Mouse (Mus musculus) MN1 (cell line): ENCODE measurements around the gene Acbd3.

ENCODE experiments used
- DNase-seq: peaks from one replicate; pipeline ENCODE4 v3.0.0-alpha.2; 2016; ENCODE audit warnings: low spot score

The Acbd3 gene

DNA sequence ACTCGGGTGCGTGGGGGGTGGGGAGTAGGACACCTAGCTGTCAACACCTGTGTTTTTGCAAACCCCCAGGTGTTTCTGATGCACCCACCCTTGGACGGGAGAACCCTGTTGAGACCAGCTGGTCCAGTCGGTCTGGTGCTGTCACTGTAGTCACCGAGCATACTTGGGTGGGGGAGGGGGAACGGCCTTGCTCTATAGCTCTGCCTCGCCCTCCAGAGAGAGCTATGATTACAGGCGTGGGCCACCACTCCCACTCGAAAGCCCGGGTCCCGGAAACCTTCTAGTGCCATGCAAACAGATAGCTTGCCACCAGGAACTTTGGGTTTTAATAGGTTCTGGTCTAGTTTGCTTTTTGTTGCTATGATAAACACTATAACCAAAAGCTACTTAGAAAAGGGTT lies 36.3 kb downstream of the Acbd3 start:
- no peak for DNase-seq

DNA sequence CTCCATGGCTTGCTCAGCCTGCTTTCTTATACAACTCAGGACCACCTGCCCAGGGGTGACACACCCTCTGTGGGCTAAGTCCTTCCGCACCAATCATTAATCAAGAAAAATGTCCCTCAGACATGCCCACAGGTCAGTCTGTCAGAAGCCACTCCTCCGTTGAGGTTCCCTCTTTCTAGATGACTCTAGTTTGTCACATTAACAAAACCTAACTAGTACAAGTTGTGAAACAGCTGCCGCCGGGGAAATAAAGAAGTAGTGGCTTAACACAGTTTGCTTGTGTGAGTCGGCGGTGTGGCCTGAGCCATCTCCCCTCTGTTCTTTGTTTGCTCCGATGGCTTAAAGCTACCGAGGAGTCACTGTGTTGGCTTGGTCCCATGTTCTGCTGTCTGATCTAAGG lies 36.8 kb downstream of the Acbd3 start:
- DNase-seq = no peak

DNA sequence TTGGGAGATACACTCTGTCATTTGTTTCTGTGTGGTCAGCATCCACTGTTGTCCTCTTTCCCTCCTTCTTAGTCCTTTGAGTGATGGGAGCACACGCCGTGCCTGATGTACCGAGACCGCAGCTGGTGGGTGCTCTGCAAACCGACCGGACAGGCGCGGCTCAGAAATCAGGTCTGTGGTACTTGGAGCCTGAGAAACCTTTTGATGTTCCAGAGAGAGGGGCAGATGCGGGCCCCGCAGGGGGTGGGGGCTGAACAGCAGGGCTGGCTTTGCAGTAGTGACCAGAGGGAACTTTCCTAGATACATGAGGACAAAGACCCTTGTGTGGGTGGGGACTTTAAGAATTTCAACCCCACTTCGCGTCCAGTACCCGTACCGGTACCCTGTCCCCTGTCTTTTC lies 37.5 kb downstream of the Acbd3 start:
- no peak for DNase-seq

DNA sequence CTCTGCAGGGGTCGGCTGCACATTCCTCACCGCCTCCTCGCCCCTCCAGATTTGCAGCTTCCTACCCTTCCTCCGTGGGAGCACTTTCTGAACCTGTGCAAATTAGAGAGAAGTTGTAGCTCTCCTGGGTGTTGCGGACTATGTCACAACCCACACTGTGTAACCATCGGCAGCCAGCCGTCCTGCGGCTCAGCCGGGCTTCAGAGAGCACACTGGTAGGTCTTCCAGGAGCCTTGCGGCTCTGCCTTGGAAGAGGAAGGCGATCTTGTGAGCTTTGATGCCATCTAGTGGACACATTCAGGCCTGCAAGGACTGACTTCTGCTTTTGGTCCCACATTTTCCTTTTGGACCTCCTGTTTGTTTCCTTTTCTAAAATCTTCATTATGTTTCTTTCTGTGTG lies 38.0 kb downstream of the Acbd3 start:
- peak; percentile 87 for DNase-seq

DNA sequence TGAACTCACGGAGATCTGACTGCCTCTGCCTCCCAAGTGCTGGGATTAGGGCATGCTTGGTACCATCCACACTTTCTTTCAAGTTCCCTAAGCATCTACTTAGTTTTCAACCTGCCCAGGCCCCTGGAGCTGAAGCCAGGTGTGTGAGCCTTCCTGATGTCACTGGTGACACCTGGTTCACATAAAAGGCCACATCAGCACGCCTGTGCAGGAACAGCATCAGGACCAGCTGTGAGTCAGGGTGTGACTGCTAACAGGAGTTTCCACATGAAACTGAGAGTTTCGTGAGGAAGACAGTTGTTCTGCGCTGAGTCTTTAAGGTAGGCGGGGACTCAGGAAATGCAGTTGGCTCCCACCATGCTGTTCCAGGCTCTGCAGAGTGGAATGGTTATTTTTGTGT lies 39.5 kb downstream of the Acbd3 start:
- no peak for DNase-seq

DNA sequence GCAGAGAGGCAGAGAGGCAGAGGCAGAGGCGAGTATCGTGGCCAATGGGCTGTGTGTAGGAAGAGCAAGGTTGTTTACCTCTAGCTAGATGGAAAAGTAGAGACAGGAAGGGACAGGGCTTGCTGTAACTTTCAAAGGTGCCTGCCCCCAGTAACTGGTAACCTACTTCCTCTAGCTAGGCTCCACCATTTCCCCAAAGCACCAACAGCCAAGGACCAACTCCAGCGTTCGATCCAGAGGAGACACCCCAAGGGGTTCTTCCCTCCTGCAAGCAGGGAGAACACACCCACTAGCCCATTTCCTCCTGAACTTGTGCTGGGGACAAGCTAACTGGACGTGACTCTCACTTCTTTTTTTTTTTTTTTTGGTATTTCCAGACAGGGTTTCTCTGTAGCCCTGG lies 40.7 kb downstream of the Acbd3 start:
- DNase-seq = no peak

DNA sequence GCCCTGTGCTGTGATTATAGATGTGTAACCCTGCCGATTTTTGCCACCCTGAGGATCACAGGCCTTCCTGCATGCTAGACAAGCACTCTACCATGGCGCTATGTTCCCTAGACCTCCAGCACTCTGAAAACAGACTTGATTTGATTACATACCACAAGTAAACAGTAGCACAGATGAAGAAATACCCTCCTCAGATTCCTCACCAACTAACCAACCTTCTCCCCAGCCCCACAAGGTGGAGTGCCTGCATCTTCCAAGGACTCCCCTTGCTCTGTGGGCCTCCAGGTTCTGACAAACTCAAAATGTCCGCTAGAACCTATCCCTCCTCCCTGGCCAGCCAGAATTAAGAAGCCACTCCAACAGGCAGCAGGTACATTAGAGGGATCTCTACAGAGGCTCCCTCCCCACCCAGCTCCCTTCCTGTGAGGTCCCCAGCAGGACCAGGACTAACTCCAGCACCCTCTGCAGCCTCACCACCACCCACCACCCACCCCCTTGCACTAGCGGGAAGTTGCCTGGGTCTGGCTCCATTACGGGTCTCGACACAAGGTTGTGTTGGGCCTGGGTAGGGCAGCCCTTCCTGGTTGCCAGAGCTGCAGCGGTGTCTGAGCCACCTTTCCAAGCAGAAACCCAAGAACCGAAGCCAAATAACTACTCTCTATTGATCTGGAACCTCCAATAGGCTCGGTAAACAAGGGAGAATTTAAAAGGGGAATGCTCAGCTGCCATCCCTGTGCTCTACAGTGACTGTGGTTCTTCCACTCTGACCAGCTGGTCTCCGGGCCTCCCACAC lies 41.9 kb downstream of the Acbd3 start:
- peak; percentile 58 for DNase-seq

DNA sequence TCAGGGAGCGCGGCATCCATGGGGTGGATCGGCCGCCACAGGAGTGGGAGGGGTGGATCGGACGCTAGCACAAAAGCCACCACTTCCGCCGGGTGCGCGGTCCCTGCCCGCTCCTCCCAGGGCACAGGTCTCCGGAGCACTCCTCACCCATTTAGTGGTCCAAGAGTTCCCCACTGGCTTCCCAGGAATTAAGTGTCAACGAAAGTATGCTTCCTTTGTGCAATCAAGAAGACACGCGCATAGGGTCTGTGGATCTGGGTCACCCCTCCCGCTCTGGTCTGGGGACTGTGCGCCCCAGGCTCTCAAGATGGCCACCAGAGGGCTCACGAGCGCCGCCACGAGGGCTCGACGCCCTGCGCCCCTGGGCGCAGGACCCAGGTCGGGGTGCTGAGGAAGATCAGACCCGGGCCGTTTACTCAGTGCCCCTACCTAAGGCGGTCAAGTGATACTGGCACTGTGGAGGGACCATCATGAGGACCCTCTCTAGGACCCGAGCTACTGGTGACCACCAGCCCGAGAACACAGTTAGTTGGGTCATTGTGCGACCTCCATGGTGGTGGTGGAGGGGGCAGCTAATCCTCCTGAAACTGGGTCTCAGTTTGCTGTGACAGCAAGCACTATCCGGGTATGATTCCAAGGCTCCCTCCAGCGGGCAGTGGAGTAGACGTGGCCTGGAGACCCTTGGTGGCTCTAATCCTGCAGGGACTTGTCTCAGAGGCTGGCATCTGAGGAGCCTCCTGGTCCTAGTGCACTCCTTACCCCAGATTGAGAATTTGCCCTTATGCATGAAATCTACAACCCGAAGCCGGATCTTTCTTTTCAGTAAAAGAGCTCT lies 42.7 kb downstream of the Acbd3 start:
- DNase-seq = peak; percentile 92

DNA sequence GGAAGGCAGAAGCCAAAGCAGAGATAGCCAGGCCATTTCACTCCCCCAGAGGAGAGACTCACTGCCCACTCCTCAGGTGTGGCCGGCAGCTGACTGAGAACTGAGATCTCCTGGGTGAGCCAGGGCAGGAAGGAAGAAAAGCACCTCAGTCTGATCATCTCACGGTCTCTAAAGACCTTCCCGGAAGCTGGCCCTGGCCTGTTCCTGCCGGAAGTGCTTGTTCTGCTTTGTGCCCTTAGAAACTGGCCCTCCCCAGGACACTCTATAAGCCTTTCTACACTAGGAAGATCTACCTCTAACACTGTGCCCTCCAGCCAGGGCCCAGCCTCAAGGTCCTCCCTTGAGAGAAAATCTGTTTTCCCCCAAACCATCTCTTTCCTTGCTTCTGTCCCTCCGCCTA lies 45.5 kb downstream of the Acbd3 start:
- DNase-seq = no peak

DNA sequence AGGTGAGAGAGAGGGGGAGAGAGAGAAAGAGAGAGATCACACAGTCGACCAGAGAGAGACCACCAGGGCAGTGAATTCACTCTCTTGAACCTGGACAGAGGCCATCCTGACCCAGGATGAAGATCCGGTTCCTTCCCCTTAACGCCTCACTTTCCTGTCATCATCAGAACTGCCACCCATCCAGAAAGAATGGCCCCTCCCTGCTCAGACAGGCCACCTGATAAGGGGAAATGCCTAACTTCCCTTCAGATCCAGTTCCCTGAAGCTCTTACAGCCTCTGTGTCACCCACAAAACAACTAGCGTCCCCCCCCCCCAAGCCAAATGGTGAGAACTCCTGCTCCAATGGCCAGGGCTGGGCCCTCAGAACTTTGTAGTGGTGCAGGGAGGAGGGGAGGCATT lies 45.9 kb downstream of the Acbd3 start:
- no peak for DNase-seq

DNA sequence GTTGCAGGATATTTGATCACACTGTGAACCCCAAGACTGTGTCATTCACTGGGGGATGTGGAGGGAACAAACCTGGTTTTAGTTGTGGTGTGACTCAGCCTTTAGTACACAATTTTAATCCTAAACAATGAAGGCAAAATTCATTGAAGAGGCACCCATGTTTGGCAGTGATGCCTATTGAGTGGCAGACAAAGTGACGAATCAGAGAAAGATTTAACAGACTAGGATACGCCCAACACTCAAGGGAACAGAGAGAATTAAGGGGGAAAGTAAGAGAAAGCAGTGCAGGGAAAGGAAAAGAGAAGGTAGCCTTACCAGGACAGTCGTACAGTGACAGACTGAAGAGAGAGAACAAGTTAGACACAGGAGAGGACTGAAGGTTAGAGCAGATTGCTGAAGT lies 46.4 kb downstream of the Acbd3 start:
- no peak for DNase-seq

DNA sequence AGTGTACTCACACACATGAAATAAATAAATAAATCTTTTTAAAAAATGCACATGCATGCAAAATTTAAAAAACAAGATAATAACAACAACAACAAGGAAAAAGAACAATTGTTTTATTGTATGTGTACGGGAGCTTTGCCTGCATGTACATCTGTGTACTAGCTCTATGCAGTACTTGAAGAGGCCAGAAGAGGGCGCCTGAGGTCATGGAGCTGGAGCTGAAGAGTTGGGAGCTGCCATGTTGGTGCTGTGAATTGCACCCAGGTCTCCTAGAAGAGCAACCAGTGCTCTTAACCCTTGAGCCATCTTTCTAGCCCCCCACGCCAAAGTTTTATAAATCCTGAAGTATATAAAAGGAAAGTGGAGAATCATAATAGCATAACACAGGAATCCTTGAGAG lies 48.8 kb downstream of the Acbd3 start:
- peak; percentile 40 for DNase-seq

DNA sequence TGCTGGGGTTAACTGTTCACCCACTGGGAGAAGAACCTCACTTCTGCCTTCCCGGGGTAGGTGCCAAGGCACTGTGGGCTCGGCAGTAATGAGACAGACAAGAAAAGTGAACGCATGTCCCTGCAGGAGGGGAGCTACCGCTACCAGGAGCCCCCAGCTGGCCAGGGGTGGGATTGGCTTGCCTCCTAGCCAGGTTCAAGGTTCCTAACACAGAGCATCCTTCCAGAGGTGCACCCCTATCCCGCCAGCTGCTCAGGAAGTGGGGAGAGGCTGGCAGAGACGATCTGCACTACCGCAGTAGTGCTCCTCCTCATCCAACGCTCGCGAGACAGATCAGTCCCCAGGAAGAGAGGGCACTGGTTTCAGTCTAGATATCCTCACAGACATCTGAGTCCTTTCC lies 49.5 kb downstream of the Acbd3 start:
- DNase-seq = no peak

DNA sequence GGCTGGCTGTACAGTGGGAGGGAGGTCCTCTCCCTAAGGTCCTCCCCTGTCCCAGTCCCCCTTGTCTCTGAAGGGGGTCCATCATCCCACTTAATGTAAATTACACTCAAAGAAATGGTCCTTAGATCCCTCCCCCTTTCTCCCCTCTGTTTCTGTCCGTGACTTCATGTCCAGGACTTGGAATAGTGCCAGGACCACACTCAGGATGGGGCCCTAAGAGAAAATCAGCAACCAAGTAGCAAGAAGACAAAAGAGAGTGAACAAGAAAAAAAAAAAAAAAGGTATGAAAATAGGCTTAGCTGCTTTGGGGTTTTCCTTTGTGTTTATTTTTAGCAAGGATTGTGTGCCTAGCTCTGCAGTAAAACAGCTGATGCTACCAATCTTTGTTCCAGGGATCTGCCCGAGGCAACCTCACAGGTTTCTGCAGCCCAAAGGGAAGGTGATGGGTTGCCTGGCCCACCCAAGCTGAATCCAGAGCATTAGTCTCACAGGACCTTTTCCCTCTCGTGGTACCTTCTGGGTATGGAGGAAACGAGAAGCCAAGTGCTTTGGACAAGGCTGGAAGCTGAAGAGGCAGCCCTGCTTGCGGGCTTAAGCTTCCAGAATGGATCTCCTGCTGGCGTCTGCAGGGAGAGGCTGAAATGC lies 50.1 kb downstream of the Acbd3 start:
- peak; percentile 34 for DNase-seq

DNA sequence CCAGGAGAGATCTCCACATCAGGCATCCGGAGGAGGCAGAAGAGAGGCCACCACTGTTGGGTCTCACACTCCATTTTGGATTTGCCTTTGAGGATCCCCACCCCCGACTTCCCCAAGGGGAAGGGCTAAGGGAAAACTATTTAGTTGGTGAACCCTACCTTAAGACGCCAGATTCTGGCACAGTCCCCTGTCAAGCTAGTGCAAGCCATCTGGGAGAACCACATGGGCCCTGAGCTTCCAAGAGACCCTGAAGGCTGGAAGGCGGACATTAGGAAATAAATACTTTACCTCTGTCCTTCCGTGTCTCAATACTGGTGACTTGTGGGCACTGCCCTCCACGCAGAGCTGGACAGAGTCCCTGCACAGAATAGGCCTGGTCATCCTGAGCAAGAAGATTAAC lies 50.7 kb downstream of the Acbd3 start:
- DNase-seq = peak; percentile 24

DNA sequence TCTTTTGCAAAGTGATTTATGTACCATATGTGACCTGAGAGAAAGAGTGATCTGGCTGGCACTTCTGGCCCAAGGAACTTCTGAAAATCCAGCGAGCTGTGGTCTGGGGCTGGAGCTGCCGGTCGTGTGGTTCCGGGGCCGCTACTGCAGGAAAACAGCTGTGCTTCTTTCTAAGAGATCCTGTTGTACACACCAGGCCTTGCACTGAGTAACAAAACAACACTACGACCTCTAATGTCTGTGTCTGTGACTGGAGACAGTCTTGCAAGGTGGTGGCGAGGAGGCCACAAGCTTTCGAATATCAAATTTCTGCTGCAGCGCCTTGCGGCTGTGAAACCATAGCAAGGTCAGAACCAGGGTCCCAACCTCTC lies 51.4 kb downstream of the Acbd3 start:
- DNase-seq = no peak

DNA sequence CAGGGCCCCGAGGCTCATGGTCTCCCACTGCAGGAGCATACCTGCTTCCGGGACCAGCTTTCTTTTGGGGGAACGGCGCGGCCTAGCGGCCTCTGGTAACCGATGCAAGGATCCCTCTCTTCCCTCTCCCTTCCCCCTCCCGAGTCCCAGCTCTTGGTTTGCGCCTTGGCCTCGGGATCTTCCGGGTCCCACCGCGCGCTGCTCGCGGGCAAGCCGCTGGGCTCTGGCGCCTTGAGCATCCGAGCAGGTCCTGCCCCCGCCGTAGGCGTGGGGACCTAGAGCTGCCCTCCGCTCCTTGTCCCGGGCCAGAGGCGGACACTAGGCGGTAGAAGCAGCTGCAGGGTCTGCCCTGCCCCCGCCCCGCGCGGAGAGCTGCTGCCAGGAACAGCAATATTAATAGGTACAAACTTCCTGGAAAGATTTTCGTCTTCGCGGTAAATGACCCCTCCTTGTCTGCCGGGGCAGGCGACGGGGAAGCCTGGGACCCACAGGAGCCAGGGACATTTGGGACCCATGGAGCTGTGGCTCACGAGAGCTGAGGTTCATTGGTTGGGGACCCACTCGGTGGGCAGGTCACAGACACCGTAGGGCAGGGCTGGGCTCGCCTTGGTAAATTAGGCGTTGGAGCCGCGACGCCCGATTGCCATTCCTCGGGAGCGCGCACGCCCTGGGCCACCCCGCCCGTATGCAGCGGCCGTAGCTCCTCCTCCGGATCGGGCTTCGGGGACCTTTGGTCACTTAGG lies 52.0 kb downstream of the Acbd3 start:
- peak; percentile 94 for DNase-seq

DNA sequence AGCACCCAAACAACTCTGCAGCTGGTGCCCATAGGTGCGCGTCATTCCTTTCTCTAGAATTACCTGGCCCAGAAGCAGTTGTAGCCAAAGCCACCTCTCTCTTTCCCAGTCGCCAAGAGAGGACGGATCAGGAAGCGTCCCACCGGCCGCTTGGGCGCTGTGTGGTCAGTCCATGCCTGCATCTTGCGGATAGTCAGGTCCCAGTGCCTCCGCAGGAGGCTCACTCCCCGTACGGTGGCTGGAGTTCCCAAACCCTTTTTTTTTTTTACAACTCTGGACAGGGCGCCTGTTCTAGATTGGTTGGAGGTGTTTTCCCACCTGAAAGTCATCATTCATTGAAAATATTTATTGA lies 52.5 kb downstream of the Acbd3 start:
- DNase-seq = no peak

DNA sequence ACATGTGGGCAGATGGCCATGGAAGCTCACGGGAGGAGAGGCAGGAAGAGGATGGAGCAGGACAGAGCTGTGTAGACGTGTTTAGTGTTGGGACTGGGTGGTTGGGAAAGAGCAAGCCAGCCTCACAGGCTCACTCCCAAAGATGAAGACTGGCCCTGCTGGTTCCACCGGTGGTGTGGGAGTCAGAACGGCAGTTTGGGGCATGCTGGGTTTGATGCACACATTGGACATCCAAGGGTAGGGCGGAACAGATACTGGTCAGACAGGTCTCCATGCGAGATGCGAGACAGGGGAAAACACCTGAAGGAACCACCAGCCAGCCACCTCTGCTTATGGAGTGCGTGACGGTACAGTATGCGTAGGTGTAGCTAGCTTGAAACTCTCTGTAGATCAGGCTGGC lies 53.1 kb downstream of the Acbd3 start:
- no peak for DNase-seq

DNA sequence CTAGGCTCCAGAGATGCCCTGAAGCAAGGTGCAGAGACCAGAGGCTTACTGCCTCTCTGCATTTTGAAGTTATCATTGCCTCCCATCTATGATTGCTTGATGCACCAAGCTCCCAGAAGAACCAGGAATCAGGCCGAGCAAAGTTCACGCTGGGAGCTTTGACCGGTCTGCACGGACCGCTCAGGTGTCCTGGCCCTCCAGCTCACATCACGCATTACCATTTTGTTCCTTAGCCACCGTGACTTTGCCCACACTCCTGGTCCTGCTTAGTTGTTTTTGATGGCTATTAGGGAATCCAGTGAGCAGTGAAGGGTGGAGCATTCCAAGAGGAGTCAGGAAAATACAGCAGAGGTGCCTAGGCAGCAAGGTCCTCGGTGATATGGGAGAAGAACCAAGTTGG lies 54.4 kb downstream of the Acbd3 start:
- no peak for DNase-seq

DNA sequence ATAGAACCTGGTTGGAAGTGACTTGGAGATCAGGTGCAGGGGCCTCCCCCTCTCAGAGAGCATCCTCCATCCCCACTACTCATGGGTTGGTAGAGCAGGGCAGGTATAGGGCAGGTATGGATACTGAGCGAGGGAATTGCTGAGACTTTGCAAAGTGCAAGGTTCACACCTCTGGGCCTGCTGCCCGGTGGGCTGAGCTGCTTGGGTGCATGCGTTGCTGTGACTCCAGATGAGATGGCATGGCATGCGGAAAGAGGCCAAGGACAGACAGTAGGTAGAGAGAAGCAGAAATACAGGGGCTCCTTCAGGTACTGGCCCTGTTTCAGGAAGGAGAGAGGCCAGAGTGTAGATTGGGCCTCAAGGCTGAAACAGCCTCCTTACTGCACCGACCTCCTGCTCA lies 55.4 kb downstream of the Acbd3 start:
- no peak for DNase-seq

DNA sequence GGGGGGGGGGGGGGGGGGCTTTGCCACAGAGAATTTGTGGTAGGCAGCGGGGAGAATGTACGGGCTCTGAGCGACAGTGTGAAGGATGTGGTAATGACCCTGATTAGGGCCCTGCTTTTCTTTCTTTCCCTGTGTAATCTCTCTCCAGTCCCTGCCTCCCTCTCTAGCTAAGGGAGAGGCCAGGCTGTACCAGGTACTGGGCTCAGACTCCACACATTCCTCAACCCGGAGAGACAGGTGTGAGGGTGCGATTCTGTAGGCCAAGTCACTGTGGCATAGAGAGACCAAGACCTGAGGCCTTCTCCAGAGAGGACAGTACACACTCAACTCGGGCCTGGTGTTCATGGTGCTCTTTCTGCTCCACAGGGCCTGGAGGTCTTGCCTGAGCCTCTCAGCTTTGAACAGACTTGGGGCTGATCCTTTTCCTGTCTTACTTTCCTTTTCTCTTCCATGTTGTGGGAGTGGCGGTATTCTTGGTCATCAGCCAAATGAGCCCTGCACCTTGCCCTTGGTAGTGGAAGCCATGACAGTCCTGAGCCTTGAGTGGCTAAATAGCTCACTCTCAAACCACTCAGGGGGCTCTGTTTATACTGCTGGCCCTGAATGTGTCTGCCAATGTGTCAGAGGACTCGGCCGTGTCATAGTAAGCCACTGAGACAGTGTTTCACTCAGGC lies 57.2 kb downstream of the Acbd3 start:
- peak; percentile 54 for DNase-seq
